Mouse (Mus musculus): ENCODE data around the gene Gmeb1.
"Not testable (repeated sequence)": the region's sequence is repeated elsewhere in the genome, so short reads cannot be mapped to it uniquely, and the experiment has no call there.

The Gmeb1 gene

DNA sequence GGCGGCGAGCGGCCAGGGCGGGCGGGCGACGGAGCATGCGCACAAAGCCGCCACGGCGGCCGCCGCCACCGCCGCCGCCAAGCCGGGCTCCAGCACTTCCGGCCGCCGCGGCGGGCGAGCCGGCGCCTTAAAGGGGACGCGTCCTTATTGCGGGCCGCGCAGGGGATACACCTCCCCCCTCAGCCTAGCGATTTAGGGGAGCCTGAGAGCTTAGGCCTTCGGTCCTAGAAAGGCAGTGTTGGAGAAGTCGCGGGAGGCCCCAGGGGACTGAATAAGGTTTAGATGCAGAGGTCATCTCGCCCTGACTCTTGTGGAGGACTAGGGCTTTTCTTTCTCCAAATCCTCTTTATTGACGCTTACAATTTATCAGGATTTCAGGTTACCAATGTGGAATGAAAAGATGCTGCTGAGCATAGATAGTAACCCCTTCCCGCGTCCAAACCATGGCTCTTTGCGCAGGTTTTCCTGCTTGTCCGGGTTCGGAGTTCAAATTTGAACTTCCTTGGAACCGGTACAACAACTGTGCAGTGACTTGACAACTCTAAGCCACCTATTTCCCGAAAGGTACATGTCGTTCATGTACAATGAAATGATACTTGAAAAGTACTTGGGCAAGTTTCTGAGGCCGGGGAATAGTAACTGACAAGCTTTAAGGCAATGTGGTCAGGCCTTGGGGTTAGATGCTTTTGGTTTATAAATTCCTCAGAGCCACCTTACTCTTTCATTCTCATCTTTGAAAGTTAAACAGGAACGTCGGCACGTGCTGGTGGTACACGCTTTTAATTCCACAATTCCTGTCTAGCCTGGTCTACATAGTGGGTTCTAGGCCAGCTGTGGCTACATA lies at the start of gene Gmeb1:
Gmeb1 (minus strand) TSS at position 89 of the 844 bp plus-strand sequence.
- in situ Hi-C loops (cut with MboI; ENCODE audit: low sequenced_read_pairs): no loop called here

- in situ Hi-C loops (cut with MboI; ENCODE audit: low sequenced_read_pairs): no loop called here
Measured at GRCm38 (mm10) chr4:132309849-132310472, 48.6 kb upstream of the Gmeb1 start.

- in situ Hi-C loops (cut with MboI; ENCODE audit: low sequenced_read_pairs): no loop called here
Measured at GRCm38 (mm10) chr4:132309140-132309848, 47.9 kb upstream of the Gmeb1 start.

- in situ Hi-C loops (cut with MboI; ENCODE audit: low sequenced_read_pairs): no loop called here
Measured at GRCm38 (mm10) chr4:132308437-132309139, 47.2 kb upstream of the Gmeb1 start.

DNA sequence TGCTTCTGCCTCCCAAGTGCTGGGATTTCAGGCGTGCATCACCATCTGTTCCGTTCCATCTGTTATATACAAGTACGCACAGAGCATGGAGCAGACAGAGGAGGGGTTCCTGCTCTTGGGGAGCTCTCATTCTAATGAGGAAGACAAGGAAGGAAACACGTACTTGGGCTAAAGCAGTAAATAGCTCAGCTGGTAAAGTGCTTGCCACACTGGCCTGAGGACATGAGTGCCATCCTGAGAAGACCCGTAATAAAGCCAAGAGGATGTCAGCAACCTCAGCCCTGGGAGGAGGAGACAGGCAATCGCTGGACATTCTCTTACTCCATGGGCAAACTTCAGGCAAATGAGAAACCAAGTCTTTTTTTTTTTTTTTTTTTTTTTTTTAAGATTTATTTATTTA lies 44.6 kb upstream of the Gmeb1 start:
- in situ Hi-C loops (cut with MboI; ENCODE audit: low sequenced_read_pairs): no loop called here

GRCm38 (mm10) chr4:132305276-132305675 lies 43.9 kb upstream of the Gmeb1 start:
- in situ Hi-C loops (cut with MboI; ENCODE audit: low sequenced_read_pairs): no loop called here

- in situ Hi-C loops (cut with MboI; ENCODE audit: low sequenced_read_pairs): not testable (repeated sequence)
Measured at GRCm38 (mm10) chr4:132303484-132303883, 42.1 kb upstream of the Gmeb1 start.

DNA sequence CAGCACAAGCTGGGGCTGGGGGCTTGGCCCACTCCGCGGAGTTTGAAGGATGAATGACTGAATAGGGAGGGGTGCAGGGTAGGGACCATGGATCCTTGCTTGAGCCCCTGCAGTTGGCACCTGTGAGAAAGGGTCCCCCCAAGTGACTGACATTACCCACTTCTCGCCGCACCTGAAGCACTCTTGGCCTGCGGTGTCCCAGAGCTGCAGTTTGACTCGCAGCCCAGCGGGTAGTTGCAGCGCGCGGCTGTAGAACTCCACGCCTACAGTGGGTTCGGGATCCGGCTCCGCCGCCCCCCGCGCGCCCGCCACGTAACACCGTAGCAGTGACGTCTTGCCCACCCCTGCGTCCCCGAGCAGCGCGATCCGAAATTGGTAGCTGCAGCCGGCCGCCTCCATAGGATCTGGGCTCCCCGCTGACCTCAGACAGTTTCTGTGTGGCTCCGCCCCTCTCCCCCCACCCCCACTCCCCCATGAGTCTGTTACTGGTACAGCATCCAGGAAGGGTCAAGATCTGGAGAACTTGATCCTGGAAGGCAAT lies 41.6 kb upstream of the Gmeb1 start, which contains the start of gene Rab42:
Rab42 (minus strand) TSS at position 447 of the 541 bp plus-strand sequence.
- in situ Hi-C loops (cut with MboI; ENCODE audit: low sequenced_read_pairs): no loop called here

DNA sequence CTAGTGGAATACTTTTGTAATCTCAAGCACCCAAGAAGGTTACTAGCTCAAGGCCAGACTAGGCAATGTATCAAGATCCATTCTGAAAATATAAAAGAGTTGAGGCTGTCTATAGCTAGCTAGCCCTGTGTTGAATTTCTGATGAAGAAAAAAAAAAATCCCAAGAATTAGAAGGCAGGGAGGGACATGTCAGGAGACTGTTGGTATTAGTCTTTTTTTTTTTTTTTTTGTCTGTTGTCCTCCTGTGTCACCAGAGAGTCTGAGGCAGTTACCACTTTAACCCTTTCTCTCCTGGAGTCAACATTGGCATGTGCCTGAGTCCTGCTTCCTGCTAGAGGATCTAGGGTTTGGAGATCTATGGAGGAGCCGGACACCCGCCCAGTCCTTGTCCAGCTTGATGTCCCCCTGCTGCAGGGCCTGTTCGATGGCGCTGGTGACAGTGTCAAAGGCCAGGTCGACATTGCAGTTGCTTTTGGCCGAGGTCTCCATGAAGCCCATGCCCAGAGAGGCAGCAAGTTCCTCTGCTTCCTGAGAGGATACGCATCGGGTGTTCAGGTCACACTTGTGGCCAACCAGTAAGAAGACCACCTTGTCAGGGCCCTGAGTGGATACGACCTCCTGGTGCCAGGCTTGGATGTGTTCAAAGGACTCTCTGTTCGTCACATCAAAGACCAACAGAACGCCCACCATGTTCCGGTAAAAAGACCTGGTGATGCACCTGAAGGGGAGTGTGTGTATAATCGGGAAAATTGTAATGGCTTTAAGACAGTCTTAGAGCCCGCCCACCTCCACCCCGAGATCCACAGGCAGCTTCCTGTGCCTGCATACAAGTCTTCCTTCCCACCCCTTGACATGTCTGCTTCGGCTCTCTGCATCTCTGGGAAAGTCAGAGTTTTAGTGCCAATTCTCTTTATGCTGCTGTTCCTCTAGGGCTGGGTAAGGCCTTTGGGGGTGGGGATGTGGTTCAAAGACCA lies 40.9 kb upstream of the Gmeb1 start:
- in situ Hi-C loops (cut with MboI; ENCODE audit: low sequenced_read_pairs): no loop called here

- in situ Hi-C loops (cut with MboI; ENCODE audit: low sequenced_read_pairs): no loop called here
Measured at GRCm38 (mm10) chr4:132301486-132301885, 40.1 kb upstream of the Gmeb1 start.

DNA sequence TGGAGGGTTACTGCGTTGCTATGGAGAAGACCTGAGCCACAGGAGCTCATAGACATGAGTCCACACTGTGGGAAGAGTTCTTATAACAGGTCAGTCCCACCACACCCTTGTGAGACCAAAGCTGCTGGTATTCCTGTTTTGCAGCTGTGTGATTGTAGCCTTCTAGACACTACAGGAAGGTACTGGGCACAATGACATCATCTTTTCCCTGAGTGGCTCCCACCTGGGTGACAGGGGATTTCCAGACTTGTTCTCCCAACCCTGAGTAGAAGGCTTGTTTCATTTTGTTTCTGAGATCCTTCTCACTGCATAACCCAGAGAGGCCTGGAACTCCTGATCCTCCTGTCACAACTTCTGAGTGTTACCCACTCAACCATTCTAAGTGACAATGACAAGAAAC lies 38.4 kb upstream of the Gmeb1 start:
- in situ Hi-C loops (cut with MboI; ENCODE audit: low sequenced_read_pairs): no loop called here

DNA sequence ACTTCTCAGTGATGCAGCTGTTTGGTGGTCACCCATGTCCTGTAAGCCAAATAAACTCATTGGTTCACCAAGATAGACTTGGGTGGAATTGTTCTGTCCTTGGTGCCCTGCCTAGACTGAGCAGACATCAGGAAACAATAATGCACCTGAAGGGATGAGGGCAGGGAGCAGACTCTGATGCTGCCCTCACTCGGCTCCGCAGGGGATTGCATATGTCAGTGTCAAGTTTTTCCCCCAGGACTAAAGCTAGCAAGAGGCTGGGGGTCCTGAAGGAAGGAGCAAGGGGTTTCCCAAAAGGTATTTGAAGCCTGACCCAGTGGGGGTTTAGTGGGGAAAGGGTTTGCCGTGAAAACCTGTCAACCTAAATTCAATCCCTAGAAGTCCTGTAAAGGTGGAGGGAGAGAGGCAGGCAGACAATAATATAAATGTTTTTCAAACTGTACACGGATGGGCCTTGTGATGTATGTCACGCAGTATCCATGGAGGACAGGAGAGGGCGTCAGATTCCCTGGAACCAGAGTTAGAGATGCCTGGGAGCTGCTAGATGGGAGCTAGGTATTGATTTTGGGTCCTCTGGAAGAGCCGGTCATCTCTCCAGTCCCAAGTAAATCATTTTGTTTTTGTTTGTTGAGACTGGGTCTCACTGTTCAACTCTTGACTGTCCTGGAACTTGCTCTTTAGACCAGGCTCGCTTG lies 34.4 kb upstream of the Gmeb1 start:
- in situ Hi-C loops (cut with MboI; ENCODE audit: low sequenced_read_pairs): no loop called here

DNA sequence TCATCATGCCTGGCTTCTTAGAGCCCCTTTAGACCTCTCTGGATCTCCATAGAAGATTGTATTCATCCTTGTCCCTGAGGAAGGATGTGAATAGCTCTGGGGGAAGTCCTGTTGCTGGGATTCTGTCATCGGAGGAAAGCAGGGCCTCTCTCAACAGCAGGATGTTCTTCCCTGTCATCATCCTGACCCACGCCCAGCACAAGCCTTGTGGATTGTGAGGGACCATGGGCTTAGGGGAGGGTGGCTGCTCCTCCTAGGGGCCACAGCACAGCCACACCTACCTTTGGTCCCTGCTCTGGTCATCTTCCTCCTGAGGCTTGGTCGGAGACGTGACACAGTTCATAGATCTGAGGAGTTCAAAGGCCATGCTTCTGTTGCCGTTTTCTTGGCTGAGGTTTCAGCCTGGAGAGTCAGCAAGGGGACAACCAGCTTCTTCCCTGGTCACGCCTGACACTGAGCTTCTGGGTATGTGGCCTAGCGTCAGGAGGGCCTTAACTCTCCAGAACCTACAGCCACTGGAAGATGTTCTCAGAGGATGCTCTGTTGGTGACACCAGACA lies 32.4 kb upstream of the Gmeb1 start:
- in situ Hi-C loops (cut with MboI; ENCODE audit: low sequenced_read_pairs): no loop called here

- in situ Hi-C loops (cut with MboI; ENCODE audit: low sequenced_read_pairs): no loop called here
Measured at GRCm38 (mm10) chr4:132292988-132293387, 31.6 kb upstream of the Gmeb1 start.

DNA sequence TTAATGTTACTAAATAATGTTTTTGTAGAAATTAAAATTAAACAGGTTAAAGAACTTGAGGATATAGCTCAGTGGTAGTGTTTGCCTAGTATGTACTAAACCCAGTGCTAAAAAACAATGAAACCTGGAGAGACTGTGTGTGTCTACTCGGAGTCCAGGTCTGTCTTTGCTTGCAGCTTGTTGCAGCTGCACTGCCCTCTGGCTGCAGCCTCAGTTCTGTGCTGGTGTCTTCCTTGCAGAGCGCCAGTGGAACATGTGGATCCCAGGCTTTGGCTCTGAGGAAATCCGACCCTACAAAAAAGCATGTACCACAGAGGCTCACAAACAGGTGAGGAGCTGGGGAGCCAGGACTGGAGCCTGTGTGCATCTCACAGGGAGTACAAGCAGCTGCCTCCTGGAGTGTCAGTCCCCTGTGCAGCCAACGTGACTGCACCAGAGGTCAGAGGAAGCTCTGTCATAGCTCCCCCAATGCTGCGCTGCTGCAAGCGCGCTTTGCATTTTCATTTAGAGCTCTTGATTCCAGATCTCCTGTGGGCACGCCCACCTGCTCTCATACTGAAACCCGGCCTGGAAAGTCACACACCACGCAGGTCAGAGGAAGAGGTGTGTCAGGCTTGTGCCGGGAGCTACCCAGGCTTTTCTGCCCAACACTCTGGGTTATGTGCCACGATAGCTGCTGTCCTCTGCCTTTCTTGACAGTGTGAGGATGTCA lies 30.4 kb upstream of the Gmeb1 start:
- in situ Hi-C loops (cut with MboI; ENCODE audit: low sequenced_read_pairs): no loop called here

GRCm38 (mm10) chr4:132291056-132291455 lies 29.7 kb upstream of the Gmeb1 start:
- in situ Hi-C loops (cut with MboI; ENCODE audit: low sequenced_read_pairs): no loop called here

DNA sequence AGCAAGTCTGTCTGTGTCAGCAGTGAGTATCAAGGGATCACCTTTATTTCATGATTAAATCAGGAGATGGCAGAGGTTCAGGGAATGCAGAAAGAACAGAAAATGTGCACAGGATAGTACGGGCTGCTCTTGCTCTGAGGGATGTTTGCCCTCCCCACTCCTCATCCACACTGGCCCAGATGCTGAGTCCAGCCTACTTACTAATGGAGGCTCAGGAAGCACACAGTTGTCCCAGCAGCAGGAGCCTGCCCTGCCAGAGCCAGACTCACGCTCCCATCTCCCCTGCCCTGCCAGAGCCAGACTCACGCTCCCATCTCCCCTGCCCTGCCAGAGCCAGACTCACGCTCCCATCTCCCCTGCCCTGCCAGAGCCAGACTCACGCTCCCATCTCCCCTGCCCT lies 27.4 kb upstream of the Gmeb1 start:
- in situ Hi-C loops (cut with MboI; ENCODE audit: low sequenced_read_pairs): not testable (repeated sequence)

GRCm38 (mm10) chr4:132275949-132276348 lies 14.5 kb upstream of the Gmeb1 start:
- in situ Hi-C loops (cut with MboI; ENCODE audit: low sequenced_read_pairs): no loop called here
